Mouse (Mus musculus) heart, embryonic 12.5 days (tissue): ENCODE measurements around the gene Etv6. TPM values are rescaled to one million over a fixed set of nuclear protein-coding genes. Genes with fewer than 3 reads are reported as not detected.

Experiments used
- ATAC-seq: fragments of 200-750 bp; cut with Nextera tagmentation; 2 replicates; pipeline ENCODE4 v1.8.0; 2017; ENCODE audit warnings: moderate TSS enrichment, moderate library complexity; ENCODE audit not compliant: insufficient number of reproducible peaks, low FRiP score
- H3K27ac ChIP-seq: fragments of 300-500 bp; sonication (generic); 2 replicates; pipeline ENCODE4 v1.5.1; 2016; ENCODE audit warnings: mild to moderate bottlenecking, moderate library complexity; ENCODE audit not compliant: poor library complexity, severe bottlenecking
- H3K27me3 ChIP-seq: fragments of 300-500 bp; sonication (generic); replicated peaks from 2 replicates; pipeline ENCODE4 v1.6.1; 2016; ENCODE audit warnings: mild to moderate bottlenecking, moderate library complexity
- H3K36me3 ChIP-seq: fragments of 300-500 bp; sonication (generic); 2 replicates; pipeline ENCODE4 v1.6.1; 2016; ENCODE audit warnings: mild to moderate bottlenecking, moderate library complexity
- H3K4me1 ChIP-seq: fragments of 300-500 bp; sonication (generic); replicated peaks from 2 replicates; pipeline ENCODE4 v1.6.1; 2016; ENCODE audit warnings: mild to moderate bottlenecking
- H3K4me2 ChIP-seq: fragments of 300-500 bp; sonication (generic); 2 replicates; pipeline ENCODE4 v1.6.1; 2016; ENCODE audit warnings: mild to moderate bottlenecking, moderate library complexity
- H3K4me3 ChIP-seq: fragments of 300-500 bp; sonication (generic); 2 replicates; pipeline ENCODE4 v1.5.1; 2016; ENCODE audit warnings: mild to moderate bottlenecking
- H3K9ac ChIP-seq: fragments of 300-500 bp; sonication (generic); 2 replicates; pipeline ENCODE4 v1.6.1; 2016; ENCODE audit warnings: mild to moderate bottlenecking, moderate library complexity
- H3K9me3 ChIP-seq: fragments of 300-500 bp; sonication (generic); replicated peaks from 2 replicates; pipeline ENCODE4 v1.6.1; 2016; ENCODE audit warnings: mild to moderate bottlenecking, moderate library complexity
- whole genome bisulfite sequencing: fragments of 180-500 bp; shearing (Covaris S2); methylation state at CpG from one replicate; pipeline ENCODE4 v1.1.7; 2016; 5-methylcytosine and 5-hydroxymethylcytosine counted together
- polyA plus RNA-seq: library from polyadenylated mRNA; unstranded; fragments of >200 nt; fragmentation: Nextera tagmentation; extraction: Ambion mirVana; gene quantifications from 2 replicates; pipeline ENCODE4 v1.2.1, GENCODE M21; 2016

Etv6 gene
- polyA plus RNA-seq, 1 experiment from 2014 or later, result 19.9 TPM

GRCm38 (mm10) chr6:134122945-134123344 lies 87.4 kb downstream of the Etv6 start:
- Histone ChIP-seq H3K4me2 (no peak overlapping the region), H3K27me3 (no peaks in the 10 kb centered on the region), H3K27ac (no peak overlapping the region), H3K9me3 (no peaks in the 10 kb centered on the region), H3K9ac (no peak overlapping the region), H3K36me3 (peaks cover 13% of the 10 kb centered on the region; the same call in 1 of the 2 replicates), H3K4me1 (peaks cover 51% of the 10 kb centered on the region), H3K4me3 (no peak overlapping the region)
- 89% methylated on average over 5 of the region's 5 CpGs for WGBS
- no peak for ATAC-seq

- Histone ChIP-seq H3K4me1 (peaks cover 48% of the 10 kb centered on the region), H3K4me3 (no peak overlapping the region), H3K4me2 (no peak overlapping the region), H3K9ac (no peak overlapping the region), H3K27ac (no peak overlapping the region), H3K36me3 (peaks cover 13% of the 10 kb centered on the region), H3K9me3 (no peaks in the 10 kb centered on the region), H3K27me3 (no peaks in the 10 kb centered on the region)
- 79% methylated on average over 7 of the region's 7 CpGs for WGBS
- no peak for ATAC-seq
Measured at GRCm38 (mm10) chr6:134123474-134123873, 88.0 kb downstream of the Etv6 start.

- Histone ChIP-seq H3K36me3 (peaks cover 20% of the 10 kb centered on the region), H3K9me3 (0 out of 2 replicates have a peak, but pooled peaks cover 2% of the 10 kb centered on the region), H3K4me2 (no peak overlapping the region), H3K27me3 (no peaks in the 10 kb centered on the region), H3K9ac (no peak overlapping the region), H3K4me3 (no peak overlapping the region), H3K27ac (no peak overlapping the region), H3K4me1 (peaks cover 41% of the 10 kb centered on the region)
- WGBS, result 80% methylated on average over 10 of the region's 10 CpGs
- no peak for ATAC-seq
Measured at GRCm38 (mm10) chr6:134124256-134124655, 88.8 kb downstream of the Etv6 start.

GRCm38 (mm10) chr6:134127996-134128395 lies 92.5 kb downstream of the Etv6 start:
- 0 out of 2 replicates have a peak, but pooled peaks have one; percentile 26 for ATAC-seq
- Histone ChIP-seq H3K27me3 (no peaks in the 10 kb centered on the region), H3K4me1 (peaks cover 39% of the 10 kb centered on the region), H3K36me3 (peaks cover 21% of the 10 kb centered on the region), H3K4me2 (no peak overlapping the region), H3K4me3 (no peak overlapping the region), H3K9ac (no peak overlapping the region), H3K9me3 (0 out of 2 replicates have a peak, but pooled peaks cover 5% of the 10 kb centered on the region), H3K27ac (no peak overlapping the region)
- WGBS, result 82% methylated on average over 6 of the region's 6 CpGs

- Histone ChIP-seq H3K4me3 (no peak overlapping the region), H3K27ac (peak overlapping the region; percentile 33; the same call in 1 of the 2 replicates), H3K9ac (no peak overlapping the region), H3K27me3 (no peaks in the 10 kb centered on the region), H3K4me2 (no peak overlapping the region), H3K4me1 (peaks cover 45% of the 10 kb centered on the region), H3K36me3 (peaks cover 18% of the 10 kb centered on the region), H3K9me3 (0 out of 2 replicates have a peak, but pooled peaks cover 5% of the 10 kb centered on the region)
- no peak for ATAC-seq
- 91% methylated on average over 13 of the region's 13 CpGs for WGBS
Measured at GRCm38 (mm10) chr6:134128594-134128993, 93.1 kb downstream of the Etv6 start.

GRCm38 (mm10) chr6:134129848-134130247 lies 94.3 kb downstream of the Etv6 start:
- 70% methylated on average over 7 of the region's 7 CpGs for WGBS
- Histone ChIP-seq H3K4me3 (no peak overlapping the region), H3K4me2 (no peak overlapping the region), H3K27ac (no peak overlapping the region), H3K4me1 (peaks cover 51% of the 10 kb centered on the region), H3K36me3 (peaks cover 9% of the 10 kb centered on the region), H3K9me3 (0 out of 2 replicates have a peak, but pooled peaks cover 5% of the 10 kb centered on the region), H3K27me3 (no peaks in the 10 kb centered on the region), H3K9ac (no peak overlapping the region)
- no peak for ATAC-seq

- no peaks in the 10 kb centered on the region for H3K27me3 ChIP-seq
- H3K36me3 ChIP-seq, result peaks cover 9% of the 10 kb centered on the region
- WGBS, result 70% methylated on average over 5 of the region's 5 CpGs
- H3K9me3 ChIP-seq, result 0 out of 2 replicates have a peak, but pooled peaks cover 5% of the 10 kb centered on the region
- peaks cover 55% of the 10 kb centered on the region for H3K4me1 ChIP-seq
- no peak overlapping the region for H3K9ac ChIP-seq
- no peak overlapping the region for H3K4me2 ChIP-seq
- H3K27ac ChIP-seq, result no peak overlapping the region
- no peak for ATAC-seq
- no peak overlapping the region for H3K4me3 ChIP-seq
Measured at GRCm38 (mm10) chr6:134130816-134131215, 95.3 kb downstream of the Etv6 start.

- H3K4me1 ChIP-seq, result peaks cover 57% of the 10 kb centered on the region
- 61% methylated on average over 2 of the region's 2 CpGs for WGBS
- no peak overlapping the region for H3K4me2 ChIP-seq
- ATAC-seq, result no peak
- H3K9me3 ChIP-seq, result 0 out of 2 replicates have a peak, but pooled peaks cover 5% of the 10 kb centered on the region
- H3K4me3 ChIP-seq, result no peak overlapping the region
- H3K27ac ChIP-seq, result no peak overlapping the region
- peaks cover 9% of the 10 kb centered on the region for H3K36me3 ChIP-seq
- H3K9ac ChIP-seq, result no peak overlapping the region
- H3K27me3 ChIP-seq, result no peaks in the 10 kb centered on the region
Measured at GRCm38 (mm10) chr6:134131601-134132000, 96.1 kb downstream of the Etv6 start.

- peaks cover 60% of the 10 kb centered on the region for H3K4me1 ChIP-seq
- no peak overlapping the region for H3K4me3 ChIP-seq
- 0 out of 2 replicates have a peak, but pooled peaks cover 5% of the 10 kb centered on the region for H3K9me3 ChIP-seq
- no peaks in the 10 kb centered on the region for H3K27me3 ChIP-seq
- H3K4me2 ChIP-seq, result no peak overlapping the region
- 30% methylated on average over 4 of the region's 4 CpGs for WGBS
- H3K27ac ChIP-seq, result peak overlapping the region; percentile 41; the same call in 1 of the 2 replicates
- H3K36me3 ChIP-seq, result peaks cover 19% of the 10 kb centered on the region
- ATAC-seq, result no peak
- H3K9ac ChIP-seq, result no peak overlapping the region
Measured at GRCm38 (mm10) chr6:134133756-134134155, 98.3 kb downstream of the Etv6 start.

- WGBS, result 68% methylated on average over 9 of the region's 9 CpGs
- H3K4me1 ChIP-seq, result peaks cover 57% of the 10 kb centered on the region
- H3K27ac ChIP-seq, result no peak overlapping the region
Measured at GRCm38 (mm10) chr6:134134821-134135323, 99.4 kb downstream of the Etv6 start.

GRCm38 (mm10) chr6:134136315-134136714 lies 100.8 kb downstream of the Etv6 start:
- H3K27ac ChIP-seq, result no peak overlapping the region
- no peaks in the 10 kb centered on the region for H3K27me3 ChIP-seq
- H3K4me2 ChIP-seq, result no peak overlapping the region
- H3K4me3 ChIP-seq, result no peak overlapping the region
- peaks cover 59% of the 10 kb centered on the region for H3K4me1 ChIP-seq
- H3K9me3 ChIP-seq, result no peaks in the 10 kb centered on the region
- no peak for ATAC-seq
- no peak overlapping the region for H3K9ac ChIP-seq
- H3K36me3 ChIP-seq, result peaks cover 15% of the 10 kb centered on the region
- WGBS, result 76% methylated on average over 3 of the region's 3 CpGs

More at GRCm38 (mm10) chr6:134134821-134135323, 99.4 kb downstream of the Etv6 start:
- Histone ChIP-seq H3K9ac (no peak overlapping the region), H3K4me2 (no peak overlapping the region), H3K27me3 (no peaks in the 10 kb centered on the region), H3K4me3 (no peak overlapping the region), H3K9me3 (no peaks in the 10 kb centered on the region), H3K36me3 (peaks cover 15% of the 10 kb centered on the region)
- ATAC-seq, result no peak

- 92% methylated on average over 3 of the region's 3 CpGs for WGBS
- no peak for ATAC-seq
- H3K9me3 ChIP-seq, result no peaks in the 10 kb centered on the region
- H3K27me3 ChIP-seq, result no peaks in the 10 kb centered on the region
- no peak overlapping the region for H3K4me3 ChIP-seq
- peaks cover 70% of the 10 kb centered on the region for H3K4me1 ChIP-seq
- H3K36me3 ChIP-seq, result peaks cover 15% of the 10 kb centered on the region
- no peak overlapping the region for H3K4me2 ChIP-seq
- no peak overlapping the region for H3K27ac ChIP-seq
- H3K9ac ChIP-seq, result no peak overlapping the region
Measured at GRCm38 (mm10) chr6:134139359-134139758, 103.9 kb downstream of the Etv6 start.
